Mouse (Mus musculus) G1E (cell line): ENCODE data around the gene Lrrc3.

Experiments
- CTCF ChIP-seq: IDR thresholded peaks from 2 replicates; pipeline ENCODE4 v1.5.1; 2012; ENCODE audit warnings: low read depth, low read length, inconsistent platforms, mixed read lengths
- GATA1 ChIP-seq: IDR thresholded peaks from 2 replicates; pipeline ENCODE4 v1.6.1; 2012; ENCODE audit warnings: borderline replicate concordance, low read length, inconsistent platforms, mixed read lengths
- POLR2AphosphoS5 ChIP-seq: IDR thresholded peaks from 2 replicates; pipeline ENCODE4 v1.6.1; 2012; ENCODE audit warnings: low read depth, low read length, inconsistent platforms; ENCODE audit not compliant: insufficient replicate concordance
- TAL1 ChIP-seq: conservative IDR thresholded peaks from 2 replicates; pipeline ENCODE4 v1.6.1; 2012; ENCODE audit warnings: low read depth, low read length, inconsistent platforms, mixed read lengths

DNA sequence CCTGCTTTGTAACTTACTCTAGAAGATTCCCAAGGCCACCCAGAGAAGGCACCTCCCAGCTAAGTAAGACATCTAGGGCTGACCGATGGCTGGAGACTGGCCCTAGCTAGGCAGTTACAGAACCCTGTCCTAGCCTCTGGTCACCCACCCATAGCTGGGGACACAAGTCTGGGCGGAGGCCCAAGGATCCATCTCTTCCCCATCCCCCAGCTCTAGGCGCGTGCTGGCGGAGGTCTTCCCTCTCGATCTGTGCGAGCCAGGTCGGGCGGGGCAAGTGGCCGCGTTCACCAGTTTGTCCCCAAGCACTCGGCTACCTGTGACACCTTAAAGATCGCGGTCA lies 495 bp downstream of the Lrrc3 start:
- TF ChIP-seq CTCF (no peak), GATA1 (no peak), TAL1 (no peak), POLR2AphosphoS5 (no peak)
